Comparison of ENCODE assay signal across 32 mouse cellular contexts in genomic region chr7:120963126-120963525, GRCm38 (mm10). TPM values are rescaled to one million over a fixed set of nuclear protein-coding genes. Genes with fewer than 3 reads are reported as not detected.
DNase-seq lines count a peak whose midpoint lies in the region; ATAC-seq and TF ChIP-seq lines count a peak whose summit lies in the region.
"Had no signal": no experiment of that assay in that cellular context is flagged by ENCODE, and none has a peak within 500 bp of the region (broad histone marks: within the 10 kb centered on the region; RNA-seq: fewer than 3 reads in every experiment).

No protein-coding gene starts in this region.

- 64% methylated on average over 5 of the region's 5 CpGs for WGBS in kidney, embryonic 16.5 days
- WGBS in intestine, postnatal 0 days: 45% methylated on average over 5 of the region's 5 CpGs
- WGBS in embryonic facial prominence, embryonic 10.5 days: 87% methylated on average over 5 of the region's 5 CpGs

- intact Hi-C loops in heart, postnatal 10 days (cut with DNase I): no loop called here

- H3K27me3 ChIP-seq in kidney, embryonic 16.5 days (ENCODE audit: insufficient read depth, low read length): no peaks in the 10 kb centered on the region
- no peaks in the 10 kb centered on the region for H3K27me3 ChIP-seq in intestine, postnatal 0 days (replicated peaks; ENCODE audit: control insufficient read depth, insufficient read depth, low read length)
- H3K27me3 ChIP-seq in embryonic facial prominence, embryonic 10.5 days (replicated peaks; ENCODE audit: low read depth, poor library complexity, severe bottlenecking): no peaks in the 10 kb centered on the region
- H3K27me3 ChIP-seq: embryonic facial prominence, embryonic 13.5 days; forebrain, embryonic 13.5 days; heart, embryonic 13.5 days; hindbrain, embryonic 12.5 days; hindbrain, embryonic 15.5 days; Patski had no signal

- TF ChIP-seq CTCF in intestine, postnatal 0 days (IDR thresholded peaks at IDR 0.05; ENCODE audit: low read depth): no peak

- DNase-seq in kidney, postnatal 36 days: no peak
- DNase-seq in 416B (ENCODE audit: low read depth): peak; percentile 48
- DNase-seq in heart, postnatal 10 days: no peak
- no peak for DNase-seq in embryonic facial prominence, embryonic 10.5 days (ENCODE audit: low spot score)
- DNase-seq: adrenal gland, adult 2 months; adrenal gland, postnatal 14 days; cerebellum, adult 11 months; cerebellum, adult 2 months; cerebellum, adult 9-11 months; cerebellum, postnatal 25 days; gastrocnemius, postnatal 10 days; gastrocnemius, postnatal 36 days; heart, adult 2 months; kidney, adult 11 months had no signal

- H3K36me3 ChIP-seq in kidney, embryonic 16.5 days (ENCODE audit: insufficient read depth, low read length): peaks cover 10% of the 10 kb centered on the region
- peaks cover 47% of the 10 kb centered on the region for H3K36me3 ChIP-seq in intestine, postnatal 0 days (ENCODE audit: control insufficient read depth, insufficient read depth)
- peaks cover 44% of the 10 kb centered on the region for H3K36me3 ChIP-seq in embryonic facial prominence, embryonic 10.5 days (replicated peaks)

- H3K9me3 ChIP-seq in kidney, embryonic 16.5 days (ENCODE audit: low read length): no peaks in the 10 kb centered on the region
- H3K9me3 ChIP-seq in intestine, postnatal 0 days (ENCODE audit: control insufficient read depth): no peaks in the 10 kb centered on the region
- no peaks in the 10 kb centered on the region for H3K9me3 ChIP-seq in embryonic facial prominence, embryonic 10.5 days
- H3K9me3 ChIP-seq: embryonic facial prominence, embryonic 13.5 days; forebrain, embryonic 10.5 days; forebrain, embryonic 13.5 days; heart, embryonic 10.5 days; heart, embryonic 13.5 days; hindbrain, embryonic 12.5 days; hindbrain, embryonic 15.5 days had no signal

- H3K4me2 ChIP-seq in kidney, embryonic 16.5 days (replicated peaks; ENCODE audit: low read depth, low read length): no peak overlapping the region
- no peak overlapping the region for H3K4me2 ChIP-seq in intestine, postnatal 0 days (replicated peaks; ENCODE audit: low read depth)
- H3K4me2 ChIP-seq: embryonic facial prominence, embryonic 13.5 days; forebrain, embryonic 13.5 days; heart, embryonic 13.5 days; hindbrain, embryonic 12.5 days; hindbrain, embryonic 15.5 days had no signal

- H3K4me3 ChIP-seq in kidney, embryonic 16.5 days (ENCODE audit: low read length): no peak overlapping the region
- H3K4me3 ChIP-seq in intestine, postnatal 0 days (ENCODE audit: low read depth, low read length): no peak overlapping the region
- H3K4me3 ChIP-seq in embryonic facial prominence, embryonic 10.5 days: no peak overlapping the region
- H3K4me3 ChIP-seq: embryonic facial prominence, embryonic 13.5 days; forebrain, embryonic 10.5 days; forebrain, embryonic 13.5 days; heart, adult 2 months; heart, embryonic 10.5 days; heart, embryonic 13.5 days; hindbrain, embryonic 12.5 days; hindbrain, embryonic 15.5 days had no signal

- no peak overlapping the region for H3K9ac ChIP-seq in kidney, embryonic 16.5 days (replicated peaks; ENCODE audit: low read length)
- H3K9ac ChIP-seq in intestine, postnatal 0 days (ENCODE audit: low read depth, low read length): no peak overlapping the region
- H3K9ac ChIP-seq: embryonic facial prominence, embryonic 13.5 days; forebrain, embryonic 13.5 days; heart, embryonic 13.5 days; hindbrain, embryonic 12.5 days; hindbrain, embryonic 15.5 days had no signal

- H3K4me1 ChIP-seq in kidney, embryonic 16.5 days (ENCODE audit: insufficient read depth, low read length): no peaks in the 10 kb centered on the region
- peaks cover 4% of the 10 kb centered on the region; the same call in 1 of the 2 replicates for H3K4me1 ChIP-seq in intestine, postnatal 0 days (replicated peaks; ENCODE audit: control insufficient read depth, insufficient read depth, low read length)
- H3K4me1 ChIP-seq in embryonic facial prominence, embryonic 10.5 days: no peaks in the 10 kb centered on the region
- H3K4me1 ChIP-seq: embryonic facial prominence, embryonic 13.5 days; forebrain, embryonic 13.5 days; hindbrain, embryonic 12.5 days; hindbrain, embryonic 15.5 days had no signal

- ATAC-seq in kidney, embryonic 16.5 days (ENCODE audit: low FRiP score, low TSS enrichment): peak; percentile 27; the same call in 1 of the 2 replicates
- ATAC-seq in intestine, postnatal 0 days: peak; percentile 45
- ATAC-seq: forebrain, embryonic 13.5 days; forebrain, embryonic 16.5 days; Patski had no signal

- H3K27ac ChIP-seq in kidney, embryonic 16.5 days (ENCODE audit: low read length): no peak overlapping the region
- H3K27ac ChIP-seq in intestine, postnatal 0 days (ENCODE audit: low read depth, low read length): peak overlapping the region; percentile 22; the same call in 1 of the 2 replicates
- no peak overlapping the region for H3K27ac ChIP-seq in embryonic facial prominence, embryonic 10.5 days (replicated peaks)
- H3K27ac ChIP-seq: embryonic facial prominence, embryonic 13.5 days; forebrain, embryonic 10.5 days; forebrain, embryonic 13.5 days; heart, adult 2 months; heart, embryonic 10.5 days; heart, embryonic 13.5 days; hindbrain, embryonic 12.5 days; hindbrain, embryonic 15.5 days had no signal

RNA-seq across cellular contexts. Expression of gene Cdr2, which starts 19.0 kb away (rescaled TPM):
- 10.4 and 11.1 TPM in 2 replicates for polyA plus RNA-seq in kidney, embryonic 16.5 days (2015; fragmentation: Nextera tagmentation; extraction: Ambion mirVana)
- polyA plus RNA-seq in intestine, postnatal 0 days (2015; fragmentation: Nextera tagmentation; extraction: Ambion mirVana): 119 and 124 TPM in 2 replicates
- 10 to 100 TPM; 14.3 to 17.9 TPM for total RNA-seq in heart, postnatal 10 days (2021)
- polyA plus RNA-seq in embryonic facial prominence, embryonic 10.5 days (2016; fragmentation: Nextera tagmentation; extraction: Ambion mirVana): 11.5 and 14.5 TPM in 2 replicates

RNA-seq across cellular contexts. Expression of gene Mfsd13b, which starts 19.2 kb away (rescaled TPM):
- polyA plus RNA-seq in kidney, embryonic 16.5 days (2015; fragmentation: Nextera tagmentation; extraction: Ambion mirVana): 0.24 TPM in 1 of 2 replicates, not detected in the other
- 1.4 and 1.5 TPM in 2 replicates for polyA plus RNA-seq in intestine, postnatal 0 days (2015; fragmentation: Nextera tagmentation; extraction: Ambion mirVana)
- total RNA-seq in heart, postnatal 10 days (2021): not detected
- 0.40 and 0.62 TPM in 2 replicates for polyA plus RNA-seq in embryonic facial prominence, embryonic 10.5 days (2016; fragmentation: Nextera tagmentation; extraction: Ambion mirVana)
- total RNA-seq: adrenal gland, adult 2 months; adrenal gland, postnatal 14 days; adrenal gland, postnatal 4 days; common myeloid progenitor, adult 5-6 weeks; ES-E14; gastrocnemius, adult 18-20 months; gastrocnemius, postnatal 10 days; gastrocnemius, postnatal 36 days; granulocyte monocyte progenitor cell, adult 5-6 weeks; heart, adult 2 months; heart, postnatal 25 days; hematopoietic stem cell, adult 5-6 weeks had no signal
- polyA plus RNA-seq: forebrain, embryonic 16.5 days; hindbrain, embryonic 12.5 days had no signal

RNA-seq across cellular contexts. Expression of gene Polr3e, which starts 45.6 kb away (rescaled TPM):
- 45.6 and 46.4 TPM in 2 replicates for polyA plus RNA-seq in kidney, embryonic 16.5 days (2015; fragmentation: Nextera tagmentation; extraction: Ambion mirVana)
- polyA plus RNA-seq in intestine, postnatal 0 days (2015; fragmentation: Nextera tagmentation; extraction: Ambion mirVana): 18.3 and 19.6 TPM in 2 replicates
- total RNA-seq in heart, postnatal 10 days (2021): 10 to 100 TPM; 15.1 to 15.4 TPM
- 42.9 and 44.8 TPM in 2 replicates for polyA plus RNA-seq in embryonic facial prominence, embryonic 10.5 days (2016; fragmentation: Nextera tagmentation; extraction: Ambion mirVana)
